Mouse (Mus musculus) kidney, embryonic 14.5 days (tissue): ENCODE data around the gene Slc25a20. TPM values are rescaled to one million over a fixed set of nuclear protein-coding genes. Genes with fewer than 3 reads are reported as not detected.

Source experiments
- ATAC-seq: fragments of 200-750 bp; cut with Nextera tagmentation; 2 replicates; pipeline ENCODE4 v1.8.0; 2017; ENCODE audit warnings: moderate number of reproducible peaks, mild to moderate bottlenecking, moderate TSS enrichment, moderate library complexity; ENCODE audit not compliant: low FRiP score, low TSS enrichment
- H3K27ac ChIP-seq: fragments of 300-500 bp; sonication (generic); 2 replicates; pipeline ENCODE4 v1.5.1; 2014; ENCODE audit warnings: low read depth, mild to moderate bottlenecking, low read length, moderate library complexity, mixed read lengths
- H3K27me3 ChIP-seq: fragments of 300-500 bp; sonication (generic); 2 replicates; pipeline ENCODE4 v1.6.1; 2014; ENCODE audit warnings: mild to moderate bottlenecking, low read length; ENCODE audit not compliant: control insufficient read depth, insufficient read depth
- H3K36me3 ChIP-seq: fragments of 300-500 bp; sonication (generic); 2 replicates; pipeline ENCODE4 v1.6.1; 2014; ENCODE audit warnings: low read length, mixed read lengths; ENCODE audit not compliant: control insufficient read depth, insufficient read depth
- H3K4me1 ChIP-seq: fragments of 300-500 bp; sonication (generic); 2 replicates; pipeline ENCODE4 v1.6.1; 2014; ENCODE audit warnings: low read length, mixed read lengths; ENCODE audit not compliant: control insufficient read depth, insufficient read depth
- H3K4me2 ChIP-seq: fragments of 300-500 bp; sonication (generic); replicated peaks from 2 replicates; pipeline ENCODE4 v1.6.1; 2014; ENCODE audit warnings: low read depth, mild to moderate bottlenecking, low read length
- H3K4me3 ChIP-seq: fragments of 300-500 bp; sonication (generic); 2 replicates; pipeline ENCODE4 v1.5.1; 2014; ENCODE audit warnings: mild to moderate bottlenecking, low read length
- H3K9ac ChIP-seq: fragments of 300-500 bp; sonication (generic); 2 replicates; pipeline ENCODE4 v1.6.1; 2014; ENCODE audit warnings: low read depth, mild to moderate bottlenecking, low read length, moderate library complexity
- H3K9me3 ChIP-seq: fragments of 300-500 bp; sonication (generic); 2 replicates; pipeline ENCODE4 v1.6.1; 2016; ENCODE audit warnings: low read length; ENCODE audit not compliant: control insufficient read depth
- WGBS: fragments of 180-500 bp; shearing (Covaris S2); extraction: QIAGEN DNeasy Blood & Tissue Kit; methylation state at CpG from one replicate; pipeline ENCODE4 v1.1.7; 2014; 5-methylcytosine and 5-hydroxymethylcytosine counted together
- polyA plus RNA-seq: library from polyadenylated mRNA; unstranded; fragments of >200 nt; fragmentation: Nextera tagmentation; extraction: Ambion mirVana; gene quantifications from 2 replicates; pipeline ENCODE4 v1.2.1, GENCODE M21; 2014

The Slc25a20 gene
- polyA plus RNA-seq, 1 experiment from 2014 or later, result 25.8 TPM

- peak overlapping the region; percentile 91 for H3K4me2 ChIP-seq
- ATAC-seq, result no peak
- H3K27ac ChIP-seq, result no peak overlapping the region
- WGBS, result 65% methylated on average over 8 of the region's 8 CpGs
- H3K27me3 ChIP-seq, result no peaks in the 10 kb centered on the region
- peak overlapping the region; percentile 82 for H3K9ac ChIP-seq
- peaks cover 7% of the 10 kb centered on the region; the same call in 1 of the 2 replicates for H3K4me1 ChIP-seq
- H3K36me3 ChIP-seq, result no peaks in the 10 kb centered on the region
- no peaks in the 10 kb centered on the region for H3K9me3 ChIP-seq
- peak overlapping the region; percentile 67 for H3K4me3 ChIP-seq
Observed at GRCm38 (mm10) chr9:108691371-108691770, 29.5 kb downstream of the Slc25a20 start.

- Histone ChIP-seq H3K9ac (peak overlapping the region; percentile 82), H3K9me3 (no peaks in the 10 kb centered on the region), H3K27ac (0 out of 2 replicates have a peak overlapping the region, but pooled peaks have one; percentile 17), H3K4me2 (peak overlapping the region; percentile 91), H3K36me3 (no peaks in the 10 kb centered on the region), H3K27me3 (no peaks in the 10 kb centered on the region), H3K4me3 (peak overlapping the region; percentile 67), H3K4me1 (peaks cover 7% of the 10 kb centered on the region; the same call in 1 of the 2 replicates)
- peak; percentile 92 for ATAC-seq
- under 1% methylated on average over 42 of the region's 42 CpGs for WGBS
Observed at GRCm38 (mm10) chr9:108691846-108692225, 29.9 kb downstream of the Slc25a20 start.

GRCm38 (mm10) chr9:108692226-108693041, 30.5 kb downstream of the Slc25a20 start:
- H3K9ac ChIP-seq, result peak overlapping the region; percentile 82
- H3K27me3 ChIP-seq, result no peaks in the 10 kb centered on the region
- peaks cover 7% of the 10 kb centered on the region; the same call in 1 of the 2 replicates for H3K4me1 ChIP-seq
- ATAC-seq, result peak; percentile 65
- WGBS, result under 1% methylated on average over 84 of the region's 92 CpGs
- no peaks in the 10 kb centered on the region for H3K9me3 ChIP-seq
- peak overlapping the region; percentile 7; the same call in 1 of the 2 replicates for H3K27ac ChIP-seq
- H3K4me2 ChIP-seq, result peak overlapping the region; percentile 91
- H3K4me3 ChIP-seq, result peak overlapping the region; percentile 67
- H3K36me3 ChIP-seq, result no peaks in the 10 kb centered on the region

GRCm38 (mm10) chr9:108693946-108694345, 32.1 kb downstream of the Slc25a20 start:
- H3K4me1 ChIP-seq, result peaks cover 7% of the 10 kb centered on the region; the same call in 1 of the 2 replicates
- peaks cover 4% of the 10 kb centered on the region; the same call in 1 of the 2 replicates for H3K36me3 ChIP-seq
- H3K4me2 ChIP-seq, result peak overlapping the region; percentile 91; the same call in 1 of the 2 replicates
- 49% methylated on average over 4 of the region's 4 CpGs for WGBS
- no peak overlapping the region; the same call in 1 of the 2 replicates for H3K4me3 ChIP-seq
- no peaks in the 10 kb centered on the region for H3K9me3 ChIP-seq
- H3K27ac ChIP-seq, result no peak overlapping the region
- H3K27me3 ChIP-seq, result no peaks in the 10 kb centered on the region
- ATAC-seq, result no peak
- H3K9ac ChIP-seq, result no peak overlapping the region

GRCm38 (mm10) chr9:108694533-108694932, 32.6 kb downstream of the Slc25a20 start:
- Histone ChIP-seq H3K27me3 (no peaks in the 10 kb centered on the region), H3K36me3 (peaks cover 4% of the 10 kb centered on the region; the same call in 1 of the 2 replicates), H3K4me3 (no peak overlapping the region), H3K4me2 (no peak overlapping the region), H3K9ac (no peak overlapping the region), H3K4me1 (peaks cover 7% of the 10 kb centered on the region; the same call in 1 of the 2 replicates), H3K27ac (no peak overlapping the region), H3K9me3 (no peaks in the 10 kb centered on the region)
- 81% methylated on average over 1 of the region's 1 CpGs for WGBS
- no peak for ATAC-seq

- Histone ChIP-seq H3K27me3 (no peaks in the 10 kb centered on the region), H3K9ac (no peak overlapping the region), H3K4me2 (no peak overlapping the region), H3K27ac (no peak overlapping the region), H3K4me1 (0 out of 2 replicates have a peak, but pooled peaks cover 10% of the 10 kb centered on the region), H3K36me3 (peaks cover 4% of the 10 kb centered on the region; the same call in 1 of the 2 replicates), H3K4me3 (no peak overlapping the region), H3K9me3 (no peaks in the 10 kb centered on the region)
- ATAC-seq, result no peak
Observed at GRCm38 (mm10) chr9:108702476-108702875, 40.6 kb downstream of the Slc25a20 start.

- WGBS, result 42% methylated on average over 12 of the region's 12 CpGs
- Histone ChIP-seq H3K4me2 (no peak overlapping the region), H3K27ac (no peak overlapping the region), H3K9me3 (no peaks in the 10 kb centered on the region), H3K9ac (no peak overlapping the region), H3K4me1 (0 out of 2 replicates have a peak, but pooled peaks cover 10% of the 10 kb centered on the region), H3K27me3 (no peaks in the 10 kb centered on the region), H3K36me3 (no peaks in the 10 kb centered on the region), H3K4me3 (no peak overlapping the region)
- no peak for ATAC-seq
Observed at GRCm38 (mm10) chr9:108703373-108704110, 41.7 kb downstream of the Slc25a20 start.

- ATAC-seq, result 0 out of 2 replicates have a peak, but pooled peaks have one; percentile 32
- Histone ChIP-seq H3K4me3 (no peak overlapping the region), H3K27ac (no peak overlapping the region), H3K9ac (no peak overlapping the region), H3K36me3 (no peaks in the 10 kb centered on the region), H3K4me2 (no peak overlapping the region), H3K9me3 (no peaks in the 10 kb centered on the region), H3K4me1 (0 out of 2 replicates have a peak, but pooled peaks cover 10% of the 10 kb centered on the region), H3K27me3 (no peaks in the 10 kb centered on the region)
- WGBS, result 51% methylated on average over 7 of the region's 7 CpGs
Observed at GRCm38 (mm10) chr9:108704591-108704990, 42.7 kb downstream of the Slc25a20 start.
